Mouse (Mus musculus) gastrocnemius, postnatal 36 days (tissue): ENCODE data around the gene Rnf222. TPM values are rescaled to one million over a fixed set of nuclear protein-coding genes. Genes with fewer than 3 reads are reported as not detected.
A peak's percentile ranks its signal among the peaks of the same experiment; 100 is the strongest.
"Not testable (repeated sequence)": the region's sequence is repeated elsewhere in the genome, so short reads cannot be mapped to it uniquely, and the experiment has no call there.

Experiments used
- DNase-seq, 2 experiments: peaks; one replicate each; pipeline ENCODE4 v3.0.0; 2022
- intact Hi-C: fragments of 180-260 bp; cut with DNase I; formaldehyde crosslinking; loops from one replicate; pipeline ENCODE4 v1.15.1; 2025
- total RNA-seq, 2 experiments: library from RNA; stranded (reverse); gene quantifications; 2 replicates each; pipeline ENCODE4 v1.2.3; 2021

Gene Rnf222
- total RNA-seq, 2 experiments from 2014 or later: not detected

DNA sequence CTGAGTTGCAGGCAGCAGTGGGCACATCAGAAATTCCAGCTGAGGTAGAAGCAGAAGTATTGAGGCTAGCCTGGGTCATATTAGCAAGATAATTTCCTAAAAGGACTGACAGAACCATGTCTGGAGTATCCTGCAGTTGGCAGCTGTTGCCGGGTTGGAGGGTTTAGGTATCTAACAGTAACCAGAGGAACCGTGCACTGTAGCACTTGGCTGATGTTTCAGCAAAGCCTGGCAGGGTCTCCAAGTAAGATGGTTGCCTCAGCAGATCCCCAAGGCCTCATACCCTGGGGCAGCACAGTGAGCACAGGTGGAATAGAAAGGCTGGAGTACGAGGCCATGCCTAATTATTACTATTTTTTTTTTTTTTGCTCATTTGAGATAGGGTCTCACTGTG is 16.8 kb downstream of the Rnf222 start:
- intact Hi-C loops: loop anchor here (2.0 to 10.0 kb wide), 4 partner anchors 47 to 220 kb away; partner anchors contain the start of genes 9130213A22Rik, Aloxe3 and Hes7
- no peak for DNase-seq

DNA sequence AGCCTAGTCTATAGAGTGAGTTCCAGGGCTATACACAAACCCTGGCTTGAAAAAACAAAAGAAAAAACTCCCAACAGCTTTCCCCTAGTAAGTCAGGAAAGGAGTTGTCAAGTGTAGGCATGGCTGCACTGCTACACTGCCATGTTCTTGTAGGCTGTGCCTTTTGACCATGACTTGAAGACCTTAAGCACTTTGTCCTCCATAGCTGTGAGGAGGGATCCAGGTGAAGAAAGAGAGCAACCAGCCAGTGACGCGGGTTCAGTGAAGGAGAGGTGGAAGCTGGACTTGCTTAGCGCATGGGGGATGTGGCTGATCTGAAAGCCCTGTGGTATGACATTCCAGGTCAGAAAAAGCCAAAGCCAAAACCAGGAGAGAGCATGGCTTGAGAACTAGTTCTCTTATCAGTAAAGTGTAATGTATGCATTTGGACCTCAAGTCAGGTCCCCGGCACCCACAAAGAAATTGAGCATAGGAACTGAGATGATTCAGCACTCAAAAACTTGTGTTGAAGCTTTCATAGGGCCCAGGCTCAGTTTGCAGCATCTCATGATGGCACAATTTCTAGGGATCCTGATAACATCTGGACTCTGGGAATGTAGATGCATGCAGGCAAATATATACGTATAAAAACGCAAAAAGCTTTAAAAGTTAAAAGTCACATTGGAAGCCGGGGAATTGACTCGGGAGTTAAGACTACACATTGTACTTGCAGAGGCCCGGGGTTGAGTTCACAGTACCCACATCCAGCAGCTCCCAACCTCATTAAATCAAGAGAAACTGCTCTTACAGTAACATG is 17.5 kb downstream of the Rnf222 start:
- intact Hi-C loops: loop anchor here (2.0 to 10.0 kb wide), 4 partner anchors 46 to 219 kb away; partner anchors contain the start of genes 9130213A22Rik, Aloxe3 and Hes7
- no peak for DNase-seq

DNA sequence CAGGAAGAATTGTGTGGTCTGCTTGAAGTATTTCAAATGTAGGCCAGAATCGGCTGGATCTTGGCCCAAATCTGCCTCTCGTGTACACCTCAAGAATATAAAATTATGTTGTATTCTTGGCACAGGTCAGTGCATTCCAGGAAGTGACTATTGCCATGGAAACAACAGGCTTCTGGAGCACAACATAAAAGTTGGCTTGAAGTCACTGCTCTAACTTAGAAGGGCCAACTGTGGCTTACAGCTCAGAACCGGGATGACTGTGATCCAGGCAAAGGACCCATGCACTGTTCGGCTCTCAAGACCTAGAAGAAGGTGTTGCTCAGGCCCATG is 18.1 kb downstream of the Rnf222 start:
- no peak for DNase-seq
- intact Hi-C loops: loop anchor here (5.0 to 10.0 kb wide), 2 partner anchors 46 to 218 kb away; partner anchors contain the start of genes 9130213A22Rik, Aloxe3 and Hes7

DNA sequence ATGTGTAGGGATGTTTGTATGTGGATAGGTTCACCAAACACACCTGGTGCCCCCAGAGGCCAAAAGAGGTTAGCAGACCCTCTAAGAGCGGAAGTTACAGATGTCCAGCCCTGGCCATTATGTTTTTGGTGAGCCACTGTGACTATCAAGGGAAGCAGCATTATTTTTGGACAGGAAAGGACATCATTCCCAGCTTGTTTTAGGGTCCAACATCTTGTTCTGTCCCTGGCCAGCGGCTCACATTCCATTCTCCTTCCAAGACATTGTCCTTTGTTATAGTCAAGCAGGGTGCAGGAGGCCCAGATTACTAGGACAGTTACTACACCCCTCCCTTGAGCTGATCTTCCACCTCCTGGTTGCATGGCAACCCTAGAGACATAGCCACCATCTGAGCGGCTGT is 18.9 kb downstream of the Rnf222 start:
- intact Hi-C loops: loop anchor here (5.0 to 10.0 kb wide), 2 partner anchors 45 to 218 kb away; partner anchors contain the start of genes 9130213A22Rik, Aloxe3 and Hes7
- no peak for DNase-seq

DNA sequence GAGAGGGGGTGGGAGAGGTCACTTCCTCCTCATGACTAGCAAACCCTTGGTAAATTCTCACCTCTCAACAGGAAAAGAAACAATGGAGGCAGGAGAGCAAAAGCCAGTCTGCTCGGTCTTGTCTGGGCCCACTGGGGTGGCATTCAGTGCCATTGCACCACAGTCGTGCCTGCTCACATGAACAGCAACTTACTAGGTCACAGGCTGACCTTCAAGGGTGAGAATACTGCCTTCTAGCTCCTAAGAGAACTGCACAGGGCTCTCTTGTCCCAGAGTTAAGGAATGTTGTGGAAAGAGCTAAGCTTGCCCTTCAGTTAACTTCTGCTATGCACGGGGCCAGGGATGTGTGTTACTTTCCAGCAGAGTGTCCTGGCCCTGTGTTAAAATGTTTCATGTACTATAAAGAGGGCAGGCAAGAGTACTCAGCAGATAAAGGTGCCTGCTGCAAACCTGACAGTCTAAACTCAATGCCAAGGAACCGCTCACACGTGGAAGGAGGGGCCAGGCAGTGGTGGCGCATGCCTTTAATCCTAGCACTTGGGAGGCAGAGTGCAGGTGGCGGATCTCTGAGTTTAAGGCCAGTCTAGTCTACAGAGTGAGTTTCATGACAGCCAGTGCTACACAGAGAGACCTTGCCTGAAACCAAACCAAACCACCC is 20.6 kb downstream of the Rnf222 start:
- DNase-seq: no peak
- intact Hi-C loops: loop anchor here (5.0 to 10.0 kb wide), 2 partner anchors 43 to 216 kb away; partner anchors contain the start of genes 9130213A22Rik, Aloxe3 and Hes7

DNA sequence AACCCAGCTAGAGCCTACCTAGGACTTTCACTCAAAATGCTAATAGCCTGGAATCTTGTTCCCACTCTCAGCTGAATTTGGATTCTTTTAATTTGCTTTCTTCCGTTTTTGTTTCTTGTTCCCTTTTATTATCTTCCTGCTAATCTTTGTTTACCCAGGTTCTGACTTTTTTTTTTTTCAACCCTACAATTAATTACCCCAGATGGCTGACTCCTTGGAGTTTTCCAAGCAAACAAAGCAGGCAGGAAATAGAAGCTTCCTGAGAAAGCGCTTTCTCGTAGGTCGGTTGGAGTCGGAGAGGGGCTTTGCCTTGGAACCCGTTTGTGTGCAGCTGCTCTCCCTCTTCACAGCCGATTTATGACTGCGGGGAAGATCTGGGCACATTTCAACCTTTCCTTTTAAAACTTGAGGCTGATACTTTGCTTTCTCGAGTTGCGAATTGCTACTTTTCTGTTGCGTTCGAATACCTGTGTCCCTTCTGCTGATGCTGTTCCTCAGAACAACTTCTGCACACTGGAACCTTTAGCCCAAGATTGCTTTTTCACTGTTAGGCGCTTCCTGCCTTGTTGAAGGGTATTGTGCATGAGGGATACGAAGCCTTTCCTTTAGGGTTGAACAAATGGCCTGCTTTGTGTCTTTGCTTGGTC is 23.3 kb downstream of the Rnf222 start:
- intact Hi-C loops: no loop called here
- no peak for DNase-seq

DNA sequence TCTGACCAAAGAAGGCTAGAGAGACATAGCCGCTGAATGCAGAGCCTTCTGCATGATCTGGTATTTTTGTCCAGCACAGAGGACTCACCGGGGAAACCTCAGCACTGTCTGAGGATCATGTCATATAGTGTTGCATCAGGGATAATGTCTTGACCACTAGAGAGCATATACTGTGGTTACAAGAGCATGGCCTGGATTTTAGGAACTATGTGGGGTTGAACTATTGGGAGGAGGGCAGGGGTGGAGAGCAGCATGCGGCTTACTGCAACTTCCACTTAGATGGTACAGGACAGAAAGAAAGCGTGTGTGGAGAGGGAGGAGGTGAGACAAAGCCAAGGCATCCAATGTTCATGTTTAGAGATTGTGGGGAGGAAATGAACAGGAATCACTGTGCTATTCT is 26.2 kb downstream of the Rnf222 start:
- DNase-seq: no peak
- intact Hi-C loops: no loop called here

DNA sequence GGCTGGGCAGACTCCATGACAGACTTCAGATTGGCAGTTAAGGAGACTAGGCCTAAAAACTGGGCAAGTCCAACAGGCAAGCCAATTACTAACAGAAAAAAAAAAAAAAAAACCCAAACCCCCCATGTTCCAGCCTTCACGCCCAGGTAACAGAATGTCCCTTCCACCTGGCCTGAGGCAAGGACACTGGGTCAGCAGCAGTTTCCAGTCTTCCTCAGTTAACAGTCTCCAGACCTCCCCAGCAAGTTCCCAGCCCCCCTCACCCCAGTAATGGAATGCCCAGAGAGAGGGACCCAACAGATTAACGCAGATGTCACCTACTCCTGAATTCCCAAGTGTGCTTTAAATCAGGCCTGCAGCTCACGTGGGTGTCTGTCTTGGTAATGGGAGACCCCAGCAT is 34.8 kb downstream of the Rnf222 start:
- DNase-seq: no peak
- intact Hi-C loops: no loop called here

DNA sequence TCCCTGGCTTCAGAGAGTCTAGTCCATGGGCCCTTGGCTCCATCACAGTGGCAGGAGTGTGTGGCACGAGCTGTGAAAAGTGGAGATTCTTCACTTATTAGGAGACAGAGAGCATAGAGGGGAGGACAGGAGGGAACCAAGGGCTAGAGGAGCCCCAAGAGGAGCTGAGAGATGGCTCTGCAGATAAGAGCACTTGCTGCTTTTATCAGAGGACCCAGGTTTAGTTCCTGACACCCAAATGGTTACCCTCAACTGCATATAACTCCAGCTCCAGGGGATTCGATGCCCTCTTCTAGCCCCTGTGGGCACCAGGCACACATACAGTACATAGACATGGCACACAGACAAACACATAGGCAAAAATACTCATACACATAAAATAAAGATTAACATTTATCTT is 36.4 kb downstream of the Rnf222 start:
- intact Hi-C loops: no loop called here
- DNase-seq: no peak

DNA sequence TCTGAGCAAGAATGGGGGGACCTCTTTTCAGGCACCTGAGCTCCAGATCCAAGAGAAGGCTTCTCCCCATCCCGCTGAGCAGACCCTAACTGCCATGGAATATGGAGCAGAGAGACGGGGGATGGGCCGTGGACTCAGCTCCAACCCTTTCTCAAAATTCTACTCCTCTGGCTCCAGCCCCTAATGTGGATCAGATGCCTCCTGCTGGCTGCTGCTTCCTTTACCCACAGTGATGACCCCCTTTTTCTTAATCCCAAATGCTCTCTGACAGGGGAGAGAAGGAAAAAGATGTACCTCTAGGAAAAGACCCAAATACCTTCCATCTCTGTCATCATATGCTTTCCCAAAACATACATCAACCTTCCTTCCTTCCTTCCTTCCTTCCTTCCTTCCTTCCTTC is 38.6 kb downstream of the Rnf222 start, which contains the start of gene Odf4:
Odf4 (minus strand) TSS at position 101 of the 400 bp plus-strand sequence.
- intact Hi-C loops: no loop called here
- no peak for DNase-seq

DNA sequence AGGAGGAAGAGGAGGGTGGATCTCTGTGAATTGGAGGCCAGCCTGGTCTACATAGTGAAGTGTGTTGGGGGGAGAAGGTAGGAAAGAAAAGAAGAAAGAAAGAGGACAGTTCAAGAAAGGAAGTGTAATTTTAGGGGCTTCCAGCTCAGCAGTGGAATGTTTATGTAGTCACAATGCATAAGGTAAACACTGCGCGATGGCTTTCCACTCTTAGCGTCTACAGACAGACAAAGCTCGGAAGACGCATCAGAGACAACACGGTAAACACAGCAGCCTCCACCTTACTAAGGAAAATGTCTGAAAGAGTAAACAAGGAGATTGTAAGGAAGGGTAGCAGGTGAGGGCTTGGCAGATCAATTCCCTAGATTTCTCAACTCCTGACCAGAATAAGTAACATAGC is 41.6 kb downstream of the Rnf222 start:
- intact Hi-C loops: no loop called here
- no peak for DNase-seq

DNA sequence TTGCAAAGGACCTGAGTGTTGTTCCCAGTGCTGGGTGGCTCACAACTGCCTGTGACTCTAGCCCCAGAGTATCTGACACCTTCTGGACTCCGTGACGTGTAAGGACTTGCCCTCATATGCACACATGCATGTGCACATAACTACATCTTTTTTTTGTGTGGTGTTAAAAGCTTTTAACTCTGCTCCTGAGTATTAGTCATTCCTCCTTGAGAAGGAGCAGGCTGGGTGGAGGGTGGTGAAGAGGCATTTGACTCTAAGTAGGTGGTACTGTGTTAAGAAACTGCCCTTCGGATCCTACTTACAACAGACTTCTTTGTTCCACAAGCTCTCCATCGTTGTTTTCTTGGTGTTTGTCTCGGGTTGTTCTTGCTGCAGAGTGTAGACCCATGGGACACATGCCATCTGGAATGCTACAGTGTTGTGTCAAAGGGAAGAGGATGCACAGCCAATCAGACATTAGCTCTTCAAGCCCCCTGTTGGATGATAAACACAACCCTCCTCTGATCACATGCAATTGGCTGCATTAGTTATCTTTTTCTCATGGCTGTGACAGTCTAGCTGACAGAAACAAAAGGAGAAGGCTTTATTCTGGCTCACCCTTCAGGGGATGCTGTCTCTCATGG is 45.6 kb downstream of the Rnf222 start:
- DNase-seq: no peak
- intact Hi-C loops: no loop called here

DNA sequence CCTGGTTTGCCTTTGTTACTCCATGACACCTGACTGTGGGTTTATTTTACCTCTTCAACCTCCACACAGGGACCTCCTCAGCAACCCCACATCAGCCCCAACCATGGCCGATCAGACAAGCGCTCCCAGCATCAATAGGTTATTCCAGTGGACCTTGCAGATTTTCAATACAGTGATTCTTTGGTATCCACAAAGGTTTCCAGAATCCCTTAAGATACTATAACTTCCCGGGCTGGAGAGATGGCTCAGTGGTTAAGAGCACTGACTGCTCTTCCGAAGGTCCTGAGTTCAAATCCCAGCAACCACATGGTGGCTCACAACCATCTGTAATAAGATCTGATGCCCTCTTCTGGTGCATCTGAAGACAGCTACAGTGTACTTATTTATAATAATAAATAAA is 48.6 kb downstream of the Rnf222 start:
- DNase-seq, intact Hi-C loops: not testable (repeated sequence)

DNA sequence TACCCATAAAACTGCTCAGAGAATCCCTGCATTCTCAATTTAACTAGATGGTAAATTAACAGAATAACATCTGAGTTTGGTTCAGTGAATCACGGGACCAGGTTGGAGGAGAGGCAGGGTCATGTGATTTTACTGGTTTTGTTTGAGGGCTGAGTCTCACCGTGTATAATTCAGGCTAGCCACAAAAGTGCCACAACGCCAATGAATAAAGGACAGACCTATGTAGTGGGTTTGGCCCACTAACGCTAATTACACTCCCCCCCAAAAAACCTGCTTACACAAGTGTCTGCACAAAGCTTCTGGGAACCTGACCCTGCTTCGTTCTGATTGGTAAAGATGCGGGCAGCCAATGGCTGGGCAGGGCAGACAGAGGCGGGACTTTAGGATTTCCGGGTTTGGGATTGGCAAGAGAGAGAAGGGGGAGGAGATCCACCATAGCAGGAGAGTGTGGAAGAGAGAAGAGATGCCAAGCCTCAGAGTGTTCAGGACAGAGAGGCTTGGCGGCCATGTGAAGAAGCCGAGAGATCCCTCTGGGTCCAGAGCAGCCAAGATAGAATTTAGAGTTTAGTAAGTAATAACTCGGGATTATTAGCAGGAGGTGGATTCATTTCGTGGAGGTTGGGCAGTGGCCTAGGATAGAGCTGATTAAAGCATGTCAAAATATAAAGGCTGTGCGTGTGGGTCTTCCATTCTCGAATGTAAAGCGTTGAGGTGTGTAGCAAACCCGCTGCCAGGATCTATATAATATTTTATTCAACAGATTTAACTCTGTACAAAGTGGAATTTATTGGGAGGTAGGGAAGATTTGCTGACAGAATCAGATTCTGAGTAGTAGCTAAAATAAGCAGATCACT is 51.3 kb downstream of the Rnf222 start:
- peak; percentile 73 to 79 for DNase-seq
- intact Hi-C loops: no loop called here

DNA sequence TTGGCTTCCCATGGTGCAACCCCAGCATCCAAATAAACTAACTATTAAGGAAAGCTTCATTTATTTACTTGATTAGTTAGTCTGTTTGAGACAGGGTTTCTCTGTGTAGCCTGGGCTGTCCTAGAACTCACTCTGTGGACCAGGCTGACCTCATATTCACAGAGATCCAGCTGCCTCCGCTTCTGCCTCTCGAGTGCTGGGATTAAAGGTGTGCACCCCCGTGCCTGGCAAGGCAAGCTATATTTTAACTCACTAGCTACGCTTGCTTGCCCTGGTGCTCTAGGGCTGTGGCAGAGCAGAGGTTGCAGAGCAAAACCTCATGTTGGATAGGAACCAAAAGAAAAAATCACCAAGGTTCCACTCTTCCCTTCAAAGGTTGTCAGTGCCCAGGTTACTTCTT is 52.2 kb downstream of the Rnf222 start:
- intact Hi-C loops: no loop called here

DNA sequence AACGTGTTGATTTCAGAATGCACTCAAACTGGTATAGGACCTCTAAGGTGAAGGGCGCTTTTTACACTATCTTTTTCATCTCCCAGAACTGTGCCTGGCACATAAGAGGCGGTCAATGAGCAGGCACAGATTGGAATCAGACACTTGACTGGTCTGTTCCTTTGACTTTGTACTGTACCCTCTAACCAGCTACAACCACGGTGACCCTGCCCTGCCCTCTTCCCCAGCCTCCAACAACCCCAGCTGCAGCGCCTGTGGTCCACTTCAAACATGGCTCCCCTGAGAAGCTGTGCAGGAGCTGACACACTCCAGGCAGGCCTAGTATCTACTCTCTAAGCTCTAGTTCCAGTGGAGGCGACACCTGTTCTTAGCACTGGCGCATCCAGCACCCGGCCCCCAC is 54.4 kb downstream of the Rnf222 start:
- DNase-seq: no peak
- intact Hi-C loops: no loop called here

More for the DNA sequence above, 52.2 kb downstream of the Rnf222 start:
- no peak for DNase-seq

DNA sequence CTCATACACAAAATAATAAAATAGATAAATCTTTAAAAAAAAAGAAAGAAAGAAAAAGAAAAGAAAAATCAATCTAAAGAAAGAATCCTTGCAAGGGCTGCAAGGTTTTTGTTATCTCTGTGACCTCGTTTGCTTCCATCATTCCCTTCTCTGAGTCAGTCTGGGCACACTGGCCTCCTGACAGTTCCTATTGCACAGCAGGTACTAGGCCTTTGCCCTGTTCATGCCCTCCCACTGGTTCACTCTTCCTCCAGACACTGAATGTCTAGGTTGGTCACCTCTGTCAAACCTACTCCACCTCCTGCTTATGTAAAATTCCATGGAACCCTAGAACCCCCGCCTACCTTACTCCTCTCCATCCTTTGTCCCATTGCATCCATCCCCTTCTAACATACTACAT is 56.9 kb downstream of the Rnf222 start:
- DNase-seq: no peak
- intact Hi-C loops: no loop called here
